Mouse (Mus musculus): ENCODE data around the gene Nfib. TPM values are rescaled to one million over a fixed set of nuclear protein-coding genes. Genes with fewer than 3 reads are reported as not detected.

The Nfib gene
- polyA plus RNA-seq, 1 experiment from 2014 or later, result 263 TPM

- no peak for ATAC-seq
- Histone ChIP-seq H3K9ac (replicated peaks; ENCODE audit: low read depth, low read length) (no peak overlapping the region), H3K4me2 (ENCODE audit: low read length) (no peak overlapping the region), H3K27me3 (replicated peaks; ENCODE audit: control insufficient read depth, insufficient read depth, low read length) (no peaks in the 10 kb centered on the region), H3K36me3 (ENCODE audit: control insufficient read depth, insufficient read depth) (no peaks in the 10 kb centered on the region), H3K4me1 (replicated peaks; ENCODE audit: control insufficient read depth, insufficient read depth, low read length) (peaks cover 10% of the 10 kb centered on the region), H3K4me3 (replicated peaks; ENCODE audit: low read length) (no peak overlapping the region), H3K9me3 (ENCODE audit: control insufficient read depth, low read length) (no peaks in the 10 kb centered on the region), H3K27ac (ENCODE audit: low read length) (no peak overlapping the region)
- WGBS, result 92% methylated on average over 9 of the region's 9 CpGs
These were observed 67.3 kb downstream of the Nfib start for GRCm38 (mm10) chr4:82638251-82638650.

GRCm38 (mm10) chr4:82637633-82638032 lies 67.9 kb downstream of the Nfib start:
- no peak overlapping the region for H3K27ac ChIP-seq (ENCODE audit: low read length)

DNA sequence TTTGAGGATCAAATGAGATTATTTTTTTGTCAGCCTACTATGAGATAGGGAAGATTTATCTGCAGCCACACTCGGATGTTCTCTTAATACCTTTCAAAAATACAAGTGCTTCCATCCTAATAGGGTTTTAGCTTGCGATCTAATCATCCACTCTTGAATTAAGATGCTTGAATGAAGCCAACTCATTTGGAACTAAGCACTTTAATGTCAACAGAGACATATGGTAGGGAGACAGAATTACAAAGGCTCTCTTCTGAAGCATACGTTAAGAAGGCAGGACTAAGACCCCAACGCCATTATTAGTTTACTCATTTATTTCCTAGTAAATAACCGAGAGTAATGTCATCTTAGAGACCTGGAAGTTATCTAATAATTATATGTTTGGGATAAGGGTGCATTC lies 68.9 kb downstream of the Nfib start:
- WGBS, result 18% methylated on average over 5 of the region's 5 CpGs
- Histone ChIP-seq H3K27me3 (replicated peaks; ENCODE audit: control insufficient read depth, insufficient read depth, low read length) (no peaks in the 10 kb centered on the region), H3K4me1 (replicated peaks; ENCODE audit: control insufficient read depth, insufficient read depth, low read length) (peaks cover 6% of the 10 kb centered on the region), H3K9ac (replicated peaks; ENCODE audit: low read depth, low read length) (no peak overlapping the region), H3K4me2 (ENCODE audit: low read length) (no peak overlapping the region), H3K9me3 (ENCODE audit: control insufficient read depth, low read length) (no peaks in the 10 kb centered on the region), H3K27ac (ENCODE audit: low read length) (no peak overlapping the region), H3K36me3 (ENCODE audit: control insufficient read depth, insufficient read depth) (no peaks in the 10 kb centered on the region), H3K4me3 (replicated peaks; ENCODE audit: low read length) (no peak overlapping the region)
- ATAC-seq, result 0 out of 2 replicates have a peak, but pooled peaks have one; percentile 40

More at GRCm38 (mm10) chr4:82637633-82638032, 67.9 kb downstream of the Nfib start:
- ATAC-seq, result no peak
- peaks cover 6% of the 10 kb centered on the region for H3K4me1 ChIP-seq (replicated peaks; ENCODE audit: control insufficient read depth, insufficient read depth, low read length)
- no peaks in the 10 kb centered on the region for H3K36me3 ChIP-seq (ENCODE audit: control insufficient read depth, insufficient read depth)
- 61% methylated on average over 4 of the region's 4 CpGs for WGBS
- no peaks in the 10 kb centered on the region for H3K27me3 ChIP-seq (replicated peaks; ENCODE audit: control insufficient read depth, insufficient read depth, low read length)
- H3K4me3 ChIP-seq (replicated peaks; ENCODE audit: low read length), result no peak overlapping the region
- H3K4me2 ChIP-seq (ENCODE audit: low read length), result no peak overlapping the region
- no peak overlapping the region for H3K9ac ChIP-seq (replicated peaks; ENCODE audit: low read depth, low read length)
- H3K9me3 ChIP-seq (ENCODE audit: control insufficient read depth, low read length), result no peaks in the 10 kb centered on the region

- H3K4me3 ChIP-seq (replicated peaks; ENCODE audit: low read length), result no peak overlapping the region
- no peaks in the 10 kb centered on the region for H3K27me3 ChIP-seq (replicated peaks; ENCODE audit: control insufficient read depth, insufficient read depth, low read length)
- no peaks in the 10 kb centered on the region for H3K36me3 ChIP-seq (ENCODE audit: control insufficient read depth, insufficient read depth)
- no peak overlapping the region; the same call in none of the 2 replicates for H3K27ac ChIP-seq (ENCODE audit: low read length)
- H3K9ac ChIP-seq (replicated peaks; ENCODE audit: low read depth, low read length), result no peak overlapping the region
- H3K4me1 ChIP-seq (replicated peaks; ENCODE audit: control insufficient read depth, insufficient read depth, low read length), result peaks cover 6% of the 10 kb centered on the region
- no peaks in the 10 kb centered on the region for H3K9me3 ChIP-seq (ENCODE audit: control insufficient read depth, low read length)
- ATAC-seq, result peak; percentile 38; the same call in 1 of the 2 replicates
- no peak overlapping the region for H3K4me2 ChIP-seq (ENCODE audit: low read length)
- WGBS, result 41% methylated on average over 5 of the region's 5 CpGs
These were observed 69.7 kb downstream of the Nfib start for GRCm38 (mm10) chr4:82635881-82636280.

- WGBS, result 97% methylated on average over 11 of the region's 11 CpGs
- ATAC-seq, result no peak
- Histone ChIP-seq H3K9me3 (ENCODE audit: control insufficient read depth, low read length) (no peaks in the 10 kb centered on the region), H3K4me3 (replicated peaks; ENCODE audit: low read length) (no peak overlapping the region), H3K27ac (ENCODE audit: low read length) (no peak overlapping the region), H3K4me2 (ENCODE audit: low read length) (no peak overlapping the region), H3K36me3 (ENCODE audit: control insufficient read depth, insufficient read depth) (no peaks in the 10 kb centered on the region), H3K9ac (replicated peaks; ENCODE audit: low read depth, low read length) (no peak overlapping the region), H3K4me1 (replicated peaks; ENCODE audit: control insufficient read depth, insufficient read depth, low read length) (peaks cover 6% of the 10 kb centered on the region), H3K27me3 (replicated peaks; ENCODE audit: control insufficient read depth, insufficient read depth, low read length) (no peaks in the 10 kb centered on the region)
These were observed 70.4 kb downstream of the Nfib start for GRCm38 (mm10) chr4:82635118-82635517.

- Histone ChIP-seq H3K4me3 (replicated peaks; ENCODE audit: low read length) (no peak overlapping the region), H3K27me3 (replicated peaks; ENCODE audit: control insufficient read depth, insufficient read depth, low read length) (no peaks in the 10 kb centered on the region), H3K27ac (ENCODE audit: low read length) (no peak overlapping the region), H3K9ac (replicated peaks; ENCODE audit: low read depth, low read length) (no peak overlapping the region), H3K9me3 (ENCODE audit: control insufficient read depth, low read length) (no peaks in the 10 kb centered on the region), H3K4me2 (ENCODE audit: low read length) (no peak overlapping the region), H3K36me3 (ENCODE audit: control insufficient read depth, insufficient read depth) (no peaks in the 10 kb centered on the region), H3K4me1 (replicated peaks; ENCODE audit: control insufficient read depth, insufficient read depth, low read length) (peaks cover 6% of the 10 kb centered on the region)
- 64% methylated on average over 7 of the region's 7 CpGs for WGBS
- ATAC-seq, result no peak
These were observed 71.2 kb downstream of the Nfib start for GRCm38 (mm10) chr4:82634365-82634764.

- WGBS, result 88% methylated on average over 8 of the region's 8 CpGs
- H3K27ac ChIP-seq (ENCODE audit: low read length), result no peak overlapping the region
- no peak overlapping the region for H3K4me3 ChIP-seq (replicated peaks; ENCODE audit: low read length)
- H3K9ac ChIP-seq (replicated peaks; ENCODE audit: low read depth, low read length), result no peak overlapping the region
- no peaks in the 10 kb centered on the region for H3K27me3 ChIP-seq (replicated peaks; ENCODE audit: control insufficient read depth, insufficient read depth, low read length)
- H3K4me2 ChIP-seq (ENCODE audit: low read length), result no peak overlapping the region
- H3K9me3 ChIP-seq (ENCODE audit: control insufficient read depth, low read length), result no peaks in the 10 kb centered on the region
- H3K4me1 ChIP-seq (replicated peaks; ENCODE audit: control insufficient read depth, insufficient read depth, low read length), result peaks cover 21% of the 10 kb centered on the region
- H3K36me3 ChIP-seq (ENCODE audit: control insufficient read depth, insufficient read depth), result no peaks in the 10 kb centered on the region
- ATAC-seq, result no peak
These were observed 81.1 kb downstream of the Nfib start for GRCm38 (mm10) chr4:82624285-82625045.

DNA sequence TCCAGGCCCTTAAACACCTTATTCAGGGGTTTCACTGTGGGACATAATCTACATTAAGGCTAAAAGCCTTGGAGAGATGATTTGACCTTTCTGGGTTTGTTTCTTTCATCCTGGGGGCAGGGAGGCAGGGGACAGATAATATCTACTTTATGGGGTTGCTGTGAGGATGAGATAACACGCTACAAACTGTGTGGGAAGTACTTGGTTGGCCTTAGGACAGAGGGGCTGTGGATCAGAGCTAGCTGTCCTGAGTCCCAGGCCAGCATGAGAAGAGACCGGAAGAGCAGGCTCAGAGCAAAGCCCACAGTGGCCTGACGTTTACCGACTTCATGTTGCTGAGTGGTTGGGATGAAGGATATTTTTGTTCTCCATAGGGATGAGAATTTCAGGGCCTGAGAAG lies 81.7 kb downstream of the Nfib start:
- ATAC-seq, result no peak
- peak overlapping the region; percentile 82; the same call in 1 of the 2 replicates for H3K27ac ChIP-seq (ENCODE audit: low read length)
- no peak overlapping the region for H3K4me2 ChIP-seq (ENCODE audit: low read length)
- no peaks in the 10 kb centered on the region for H3K36me3 ChIP-seq (ENCODE audit: control insufficient read depth, insufficient read depth)
- H3K27me3 ChIP-seq (replicated peaks; ENCODE audit: control insufficient read depth, insufficient read depth, low read length), result no peaks in the 10 kb centered on the region
- H3K9me3 ChIP-seq (ENCODE audit: control insufficient read depth, low read length), result no peaks in the 10 kb centered on the region
- H3K4me1 ChIP-seq (replicated peaks; ENCODE audit: control insufficient read depth, insufficient read depth, low read length), result peaks cover 23% of the 10 kb centered on the region
- no peak overlapping the region for H3K4me3 ChIP-seq (replicated peaks; ENCODE audit: low read length)
- no peak overlapping the region for H3K9ac ChIP-seq (replicated peaks; ENCODE audit: low read depth, low read length)
- 96% methylated on average over 4 of the region's 4 CpGs for WGBS

GRCm38 (mm10) chr4:82623081-82623538 lies 82.4 kb downstream of the Nfib start:
- no peak overlapping the region for H3K4me3 ChIP-seq (replicated peaks; ENCODE audit: low read length)
- peaks cover 29% of the 10 kb centered on the region for H3K4me1 ChIP-seq (replicated peaks; ENCODE audit: control insufficient read depth, insufficient read depth, low read length)
- no peak overlapping the region for H3K4me2 ChIP-seq (ENCODE audit: low read length)
- no peaks in the 10 kb centered on the region for H3K36me3 ChIP-seq (ENCODE audit: control insufficient read depth, insufficient read depth)
- WGBS, result 37% methylated on average over 12 of the region's 12 CpGs
- peak overlapping the region; percentile 82 for H3K27ac ChIP-seq (ENCODE audit: low read length)
- no peaks in the 10 kb centered on the region for H3K27me3 ChIP-seq (replicated peaks; ENCODE audit: control insufficient read depth, insufficient read depth, low read length)
- ATAC-seq, result peak; percentile 26; the same call in 1 of the 2 replicates
- H3K9ac ChIP-seq (replicated peaks; ENCODE audit: low read depth, low read length), result peak overlapping the region; percentile 20; the same call in 1 of the 2 replicates
- no peaks in the 10 kb centered on the region for H3K9me3 ChIP-seq (ENCODE audit: control insufficient read depth, low read length)

All from forebrain, embryonic 16.5 days (tissue).